Mouse (Mus musculus) thymus, adult 2 months (tissue): ENCODE results near the gene Kars. TPM values are rescaled to one million over a fixed set of nuclear protein-coding genes. Genes with fewer than 3 reads are reported as not detected.

Experiments used
- DNase-seq: peaks from one replicate; pipeline ENCODE4 v3.0.0; 2021
- H3K27ac ChIP-seq: fragments of 200-500 bp; 2 replicates; pipeline ENCODE4 v1.5.1; 2012; ENCODE audit warnings: low read length, control low read depth; ENCODE audit not compliant: control insufficient read depth, insufficient read depth
- H3K27me3 ChIP-seq: fragments of 200-500 bp; 2 replicates; pipeline ENCODE4 v1.6.1; 2012; ENCODE audit warnings: mild to moderate bottlenecking, low read length, moderate library complexity, mixed read lengths; ENCODE audit not compliant: control insufficient read depth, insufficient read depth
- H3K36me3 ChIP-seq: fragments of 200-500 bp; 2 replicates; pipeline ENCODE4 v1.6.1; 2012; ENCODE audit warnings: mild to moderate bottlenecking, low read length, moderate library complexity; ENCODE audit not compliant: control insufficient read depth, insufficient read depth
- H3K4me1 ChIP-seq: fragments of 200-500 bp; replicated peaks from 2 replicates; pipeline ENCODE4 v1.6.1; 2012; ENCODE audit warnings: low read length; ENCODE audit not compliant: control insufficient read depth, insufficient read depth
- H3K4me3 ChIP-seq: fragments of 200-500 bp; 2 replicates; pipeline ENCODE4 v1.5.1; 2012; ENCODE audit warnings: mild to moderate bottlenecking, low read length, control low read depth, moderate library complexity; ENCODE audit not compliant: control insufficient read depth, insufficient read depth
- CTCF ChIP-seq: fragments of 200-500 bp; IDR thresholded peaks from 2 replicates; pipeline ENCODE4 v1.5.1; 2012; ENCODE audit warnings: mild to moderate bottlenecking, control low read depth, low read length, moderate library complexity, borderline replicate concordance; ENCODE audit not compliant: control insufficient read depth, poor library complexity, insufficient read depth; ENCODE audit errors: extremely low read depth
- POLR2A ChIP-seq: fragments of 200-500 bp; IDR thresholded peaks from 2 replicates; pipeline ENCODE4 v1.6.1; 2012; ENCODE audit warnings: mild to moderate bottlenecking, low read length, control low read depth, moderate library complexity; ENCODE audit not compliant: control insufficient read depth, poor library complexity, insufficient read depth; ENCODE audit errors: extremely low read depth
- WGBS: fragments of 180-500 bp; shearing (Covaris S2); methylation state at CpG from one replicate; pipeline ENCODE4 v1.1.7; 2018; 5-methylcytosine and 5-hydroxymethylcytosine counted together
- polyA plus RNA-seq: library from polyadenylated mRNA; depleted of rRNA; stranded (reverse); fragments of >200 nt; gene quantifications from 2 replicates; pipeline ENCODE4 v1.2.3, GENCODE M21; 2012

Gene Kars
- polyA plus RNA-seq, 1 experiment = 54.5 TPM

DNA sequence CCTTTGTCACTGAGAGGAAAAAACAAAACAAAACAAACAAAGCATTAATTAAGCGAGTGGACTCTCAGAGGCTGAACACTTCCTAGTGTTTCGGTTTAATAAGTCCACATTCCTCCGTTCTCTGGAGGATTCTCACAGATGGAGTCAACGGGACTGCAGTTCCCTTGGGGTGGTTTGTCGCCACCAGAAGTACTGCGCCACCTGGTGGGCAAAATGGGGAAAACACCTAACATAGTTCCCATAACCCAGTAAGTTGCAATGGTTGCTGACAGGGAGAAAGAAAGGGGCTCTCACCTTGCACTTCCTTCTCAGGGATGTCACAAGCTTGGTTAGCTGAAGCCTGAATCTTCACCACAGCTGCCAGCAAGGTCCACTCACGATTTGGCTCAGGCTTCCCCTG lies 21.2 kb downstream of the Kars start:
- WGBS = 14% methylated on average over 7 of the region's 7 CpGs
- peak; percentile 75 for DNase-seq
- Histone ChIP-seq H3K4me3 (no peak overlapping the region), H3K4me1 (no peaks in the 10 kb centered on the region), H3K27me3 (no peaks in the 10 kb centered on the region), H3K27ac (no peak overlapping the region), H3K36me3 (peaks cover 11% of the 10 kb centered on the region)
- peak; percentile 67; the same call in 1 of the 2 replicates for TF ChIP-seq CTCF
- no peak for TF ChIP-seq POLR2A

DNA sequence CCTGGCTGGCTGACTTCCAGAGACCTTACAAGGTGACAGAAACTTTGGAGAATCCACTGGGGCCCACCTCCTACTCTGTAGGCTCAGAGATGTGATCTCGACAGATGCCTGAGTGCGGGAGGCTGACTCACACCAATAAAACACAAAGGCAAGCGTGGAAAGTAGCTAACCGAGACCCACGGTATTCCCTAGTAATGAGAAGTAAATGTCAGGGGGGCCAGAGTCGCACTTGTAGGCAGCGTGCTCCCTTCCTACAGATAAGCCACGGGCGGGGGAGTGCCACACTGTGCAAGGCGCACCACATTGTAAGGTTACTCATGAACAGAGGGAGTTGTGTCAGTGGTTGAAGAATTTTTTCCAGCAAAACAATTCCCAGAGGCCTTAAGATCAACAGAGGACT lies 26.6 kb downstream of the Kars start:
- TF ChIP-seq CTCF = no peak
- no peak for TF ChIP-seq POLR2A
- no peak for DNase-seq
- Histone ChIP-seq H3K4me1 (0 out of 2 replicates have a peak, but pooled peaks cover 4% of the 10 kb centered on the region), H3K4me3 (no peak overlapping the region), H3K27me3 (no peaks in the 10 kb centered on the region), H3K36me3 (no peaks in the 10 kb centered on the region), H3K27ac (no peak overlapping the region)
- 91% methylated on average over 10 of the region's 10 CpGs for WGBS

DNA sequence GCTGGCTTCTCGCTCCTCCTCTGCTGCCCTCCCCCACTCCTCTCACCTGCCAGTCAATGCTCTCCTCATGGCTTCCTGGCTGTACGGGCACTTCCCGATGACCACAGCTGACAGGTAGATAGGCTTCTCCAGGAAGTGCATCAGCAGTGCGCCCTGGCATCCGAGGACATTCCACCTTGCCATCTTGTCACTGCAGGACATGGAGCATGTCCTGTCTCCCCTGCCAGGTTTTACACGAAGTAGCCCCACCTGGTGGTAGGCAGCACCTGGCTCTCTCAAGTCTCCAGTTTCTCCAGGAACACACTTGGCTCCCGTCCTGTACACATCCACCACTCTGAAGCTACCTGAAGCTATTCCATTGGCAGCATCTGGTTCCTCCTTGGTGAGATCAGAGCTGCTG lies 29.0 kb downstream of the Kars start:
- 83% methylated on average over 7 of the region's 7 CpGs for WGBS
- H3K4me1 ChIP-seq = peaks cover 9% of the 10 kb centered on the region
- DNase-seq = peak; percentile 38
- H3K27ac ChIP-seq = no peak overlapping the region
- no peaks in the 10 kb centered on the region for H3K27me3 ChIP-seq
- H3K36me3 ChIP-seq = no peaks in the 10 kb centered on the region
- no peak for TF ChIP-seq POLR2A
- peak; percentile 26; the same call in 1 of the 2 replicates for TF ChIP-seq CTCF
- no peak overlapping the region for H3K4me3 ChIP-seq

DNA sequence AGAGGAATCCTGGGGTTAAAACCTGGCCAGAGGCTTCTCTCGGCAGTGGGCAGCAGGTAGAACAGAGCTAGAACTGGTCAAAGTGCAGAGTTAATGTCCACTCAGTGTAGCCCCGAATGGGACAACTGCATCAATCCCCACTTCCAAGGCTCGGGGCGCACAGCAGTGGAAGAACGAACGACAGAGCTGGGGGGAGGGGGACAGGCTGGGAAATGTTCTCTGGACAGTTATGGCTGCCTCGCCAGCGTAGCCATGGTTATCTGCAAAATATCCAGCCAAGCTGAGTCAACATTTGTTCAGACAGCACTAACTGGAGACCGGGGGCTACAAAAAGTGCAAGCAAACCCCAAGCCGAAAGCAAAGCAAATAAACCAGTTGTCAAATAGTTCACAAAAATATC lies 33.0 kb downstream of the Kars start:
- Histone ChIP-seq H3K4me1 (peaks cover 20% of the 10 kb centered on the region), H3K36me3 (no peaks in the 10 kb centered on the region), H3K4me3 (no peak overlapping the region), H3K27me3 (no peaks in the 10 kb centered on the region), H3K27ac (no peak overlapping the region)
- TF ChIP-seq POLR2A (no peak), CTCF (no peak)
- DNase-seq = no peak
- 96% methylated on average over 10 of the region's 10 CpGs for WGBS

DNA sequence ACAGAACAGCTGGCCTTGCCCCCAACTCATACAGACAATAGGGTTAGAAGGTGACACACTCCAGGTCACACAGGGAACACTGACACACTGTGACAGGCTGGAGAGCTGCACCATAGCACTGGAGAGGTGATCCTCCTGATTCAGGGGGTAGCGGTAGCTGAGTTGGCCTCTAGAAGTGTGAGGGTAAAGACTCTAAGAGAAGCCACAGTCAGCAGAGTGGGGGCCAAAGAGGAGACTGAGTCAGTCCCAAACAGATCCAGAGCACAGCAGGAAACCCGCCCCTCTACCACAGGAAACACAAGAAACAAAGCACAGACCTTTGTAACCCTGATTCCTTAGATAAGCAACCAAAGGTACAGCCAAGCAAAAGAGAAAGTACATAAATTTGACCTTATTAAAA lies 34.8 kb downstream of the Kars start:
- 6% methylated on average over 2 of the region's 2 CpGs for WGBS
- Histone ChIP-seq H3K27me3 (no peaks in the 10 kb centered on the region), H3K27ac (peak overlapping the region; percentile 79), H3K36me3 (no peaks in the 10 kb centered on the region), H3K4me3 (no peak overlapping the region), H3K4me1 (peaks cover 20% of the 10 kb centered on the region)
- TF ChIP-seq POLR2A = no peak
- DNase-seq = peak; percentile 57

DNA sequence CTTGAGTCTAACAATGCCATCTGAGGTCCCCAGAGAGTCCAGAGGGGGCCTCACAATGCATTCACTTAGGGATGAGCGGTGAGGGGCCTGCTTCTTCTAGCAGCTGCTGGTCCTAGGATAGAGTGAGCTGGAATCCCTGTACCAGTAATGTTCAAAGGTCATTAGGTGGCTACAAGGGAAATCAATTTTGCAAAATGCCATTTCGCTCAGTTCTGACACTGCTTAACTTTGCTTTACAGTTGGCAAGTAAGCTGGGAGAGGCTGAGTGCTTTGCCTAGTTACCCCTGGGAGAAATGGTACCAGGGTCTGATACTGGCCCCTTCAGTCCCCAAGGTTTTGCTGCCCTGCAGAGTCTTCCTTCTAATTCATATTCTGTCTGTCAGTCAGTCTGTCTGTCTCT lies 35.4 kb downstream of the Kars start:
- TF ChIP-seq POLR2A (no peak), CTCF (no peak)
- no peak for DNase-seq
- H3K4me1 ChIP-seq = peaks cover 20% of the 10 kb centered on the region
- no peak overlapping the region for H3K4me3 ChIP-seq
- peak overlapping the region; percentile 78; the same call in 1 of the 2 replicates for H3K27ac ChIP-seq
- H3K27me3 ChIP-seq = no peaks in the 10 kb centered on the region
- whole genome bisulfite sequencing = 99% methylated on average over 2 of the region's 2 CpGs
- H3K36me3 ChIP-seq = no peaks in the 10 kb centered on the region

DNA sequence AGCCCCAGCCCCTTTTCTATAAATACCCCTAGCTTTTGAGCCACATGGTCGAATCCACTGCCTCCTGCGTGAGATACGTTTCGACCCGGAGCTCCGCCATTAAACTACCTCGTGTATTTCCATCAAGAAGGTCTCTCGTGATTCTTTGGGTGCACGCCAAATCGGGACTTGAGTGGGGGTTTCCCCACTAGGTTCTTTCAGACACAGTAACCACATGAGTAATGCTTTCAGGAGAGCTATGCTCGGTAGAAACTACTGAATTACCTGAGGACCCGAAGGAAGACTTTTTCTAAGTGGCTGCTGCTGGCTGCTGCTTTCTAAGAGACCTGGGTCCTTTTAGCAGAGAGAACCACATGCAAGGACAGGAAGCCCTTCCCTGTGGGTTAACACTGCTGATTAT lies 37.0 kb downstream of the Kars start:
- TF ChIP-seq POLR2A = no peak
- TF ChIP-seq CTCF = no peak
- Histone ChIP-seq H3K27ac (no peak overlapping the region), H3K4me1 (peaks cover 20% of the 10 kb centered on the region), H3K4me3 (no peak overlapping the region), H3K36me3 (no peaks in the 10 kb centered on the region), H3K27me3 (no peaks in the 10 kb centered on the region)
- DNase-seq = no peak
- 87% methylated on average over 12 of the region's 12 CpGs for WGBS

DNA sequence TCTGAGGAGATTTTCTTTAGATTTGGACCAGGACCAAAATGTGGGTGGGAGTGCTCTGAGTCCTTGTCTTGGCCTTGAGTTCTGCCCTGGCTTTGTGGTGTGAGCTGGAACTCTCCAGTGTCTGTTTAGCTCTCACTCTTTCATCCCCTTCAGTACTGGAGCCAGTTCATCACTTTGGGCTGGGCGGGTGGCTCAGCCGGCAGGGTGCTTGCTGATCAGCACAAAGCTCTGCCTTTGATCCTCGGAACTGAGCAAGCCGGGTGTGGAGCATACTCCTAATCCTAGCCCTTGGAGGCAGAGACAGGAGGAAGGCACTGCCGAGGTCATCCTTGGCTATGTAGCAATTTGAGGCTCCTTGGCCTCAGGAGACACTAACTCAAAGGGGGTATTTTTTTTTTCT lies 42.1 kb downstream of the Kars start:
- Histone ChIP-seq H3K4me1 (peaks cover 4% of the 10 kb centered on the region), H3K36me3 (no peaks in the 10 kb centered on the region), H3K27ac (no peak overlapping the region), H3K4me3 (no peak overlapping the region), H3K27me3 (no peaks in the 10 kb centered on the region)
- DNase-seq = no peak
- TF ChIP-seq POLR2A (no peak), CTCF (no peak)
- 92% methylated on average over 5 of the region's 5 CpGs for WGBS
